Mouse (Mus musculus) lung, postnatal 10 days (tissue): Measurements from ENCODE around the gene Stt3b.

ENCODE experiments used
- DNase-seq: peaks from one replicate; pipeline ENCODE4 v3.0.0; 2021

Stt3b gene

DNA sequence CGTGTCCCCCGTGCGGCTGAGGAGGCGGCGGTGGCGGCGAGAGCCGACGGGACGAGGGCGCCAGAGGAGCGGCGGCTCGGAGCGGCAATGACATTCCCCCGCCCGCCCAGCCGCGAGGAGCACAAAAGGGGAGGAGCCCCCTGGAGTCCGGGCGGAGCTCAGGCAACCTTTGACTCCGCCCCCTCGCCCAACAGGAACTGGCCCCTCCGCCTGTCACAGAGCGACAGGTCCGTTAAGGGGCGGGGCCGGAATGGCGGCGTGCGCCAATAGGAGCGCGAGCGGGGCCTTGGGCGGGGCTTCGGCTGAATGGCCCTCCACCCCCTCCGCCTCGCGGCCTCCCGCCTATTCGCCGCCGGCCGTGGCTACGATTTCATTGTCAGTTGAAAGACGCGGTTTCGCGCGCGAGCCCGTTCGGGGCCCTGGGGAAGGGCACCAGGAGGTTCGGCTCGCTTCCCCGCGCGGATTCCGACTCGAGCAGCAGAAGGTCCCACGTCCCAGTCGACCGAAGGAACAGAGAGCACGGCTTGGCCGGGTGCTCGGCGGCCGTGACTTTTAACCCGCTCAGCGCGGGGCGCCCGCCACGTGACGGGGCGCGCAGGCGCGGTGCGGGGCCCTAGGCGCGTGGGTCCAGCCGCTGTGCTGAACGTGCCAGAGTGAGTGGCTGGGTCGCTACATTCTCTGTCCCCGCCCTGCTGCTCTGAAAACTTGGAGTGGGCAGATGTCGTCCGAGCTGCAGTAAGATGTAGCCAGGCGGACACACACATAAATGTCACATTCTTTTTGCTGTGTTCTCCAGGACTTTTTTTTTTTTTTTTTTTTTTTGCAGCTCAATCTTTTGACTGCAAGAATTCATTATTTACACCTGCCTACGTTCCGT lies at the start of gene Stt3b:
Stt3b (minus strand) TSS at position 76 of the 877 bp plus-strand sequence.
- peak; percentile 100 for DNase-seq

DNA sequence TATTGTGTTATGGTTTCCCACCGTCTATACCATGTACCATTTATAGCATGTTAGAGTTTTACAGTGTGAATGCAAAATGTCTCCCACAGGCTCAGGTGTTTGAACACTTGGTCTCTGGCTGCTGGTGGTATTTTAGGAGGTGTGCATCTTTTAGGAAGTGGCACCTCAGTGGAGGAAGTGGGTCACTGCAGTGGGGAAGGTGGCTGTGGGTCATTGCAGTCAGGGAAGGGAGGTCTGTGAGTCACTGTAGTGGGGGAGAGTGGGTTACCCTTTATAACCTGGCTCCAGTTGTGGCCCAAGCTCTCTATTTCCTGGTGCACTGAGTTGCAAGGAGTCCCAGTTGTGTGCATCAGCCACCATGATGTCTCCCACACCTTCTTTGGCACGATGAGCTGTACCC lies 48.2 kb upstream of the Stt3b start:
- DNase-seq = no peak

- DNase-seq = no peak
Observed at GRCm38 (mm10) chr9:115357996-115358395, 47.8 kb upstream of the Stt3b start.

DNA sequence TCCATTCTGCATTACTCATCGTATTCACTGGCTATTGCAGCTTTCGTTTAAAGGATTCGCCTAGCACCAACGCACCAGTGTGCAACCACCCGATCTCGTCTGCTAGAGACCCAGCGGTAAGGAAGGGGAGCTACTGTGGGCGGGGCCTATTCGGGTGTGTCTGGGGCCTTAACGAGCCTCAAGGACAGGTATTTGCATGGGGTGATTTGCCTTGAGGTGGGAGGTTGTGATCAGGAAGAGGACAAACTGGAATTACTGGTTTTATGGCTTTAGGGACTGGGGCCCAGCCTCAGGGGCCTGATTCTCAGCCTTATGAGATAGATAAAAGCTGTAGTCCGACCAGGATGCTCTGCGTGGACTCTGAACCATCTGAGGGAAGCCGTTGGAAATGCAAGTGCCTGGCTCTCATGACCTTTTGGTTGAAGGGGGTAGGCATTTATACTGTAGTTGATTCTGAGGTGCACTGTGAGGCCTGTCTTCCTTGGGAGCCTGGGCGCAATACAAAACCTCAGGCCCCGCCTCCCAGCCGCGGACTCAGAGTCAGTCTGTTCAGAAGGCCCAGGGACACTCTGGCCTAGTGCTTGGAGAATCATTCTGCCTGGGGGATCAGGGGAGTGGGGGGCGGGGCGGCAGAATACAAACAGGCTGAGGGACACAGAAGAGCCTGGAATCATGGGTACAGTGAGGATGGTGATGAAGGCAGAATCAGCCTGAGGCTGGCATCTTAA lies 46.7 kb upstream of the Stt3b start:
- DNase-seq = peak; percentile 30

GRCm38 (mm10) chr9:115355972-115356371 lies 45.8 kb upstream of the Stt3b start:
- DNase-seq = peak; percentile 24

- no peak for DNase-seq
Observed at GRCm38 (mm10) chr9:115349741-115350512, 39.7 kb upstream of the Stt3b start.

DNA sequence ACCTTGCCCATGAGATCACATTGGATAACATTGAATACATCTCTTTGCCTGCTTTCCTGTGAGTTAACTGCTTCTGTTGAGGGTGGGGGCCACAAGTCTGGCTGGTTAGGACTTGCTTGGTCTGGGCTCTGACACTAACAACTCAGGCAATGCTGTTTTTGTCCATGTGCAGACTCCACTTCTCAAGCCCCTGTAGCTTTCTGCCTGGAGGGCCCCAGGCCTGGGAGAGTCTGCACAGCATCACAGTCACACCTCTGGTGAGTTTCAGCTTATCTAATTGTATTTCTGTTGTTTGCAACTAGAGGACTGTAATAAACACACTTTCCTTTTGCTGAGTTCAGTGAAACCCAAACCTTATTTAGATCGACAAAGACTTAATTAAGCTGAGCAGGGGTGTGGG lies 38.9 kb upstream of the Stt3b start:
- no peak for DNase-seq

GRCm38 (mm10) chr9:115344930-115345329 lies 34.7 kb upstream of the Stt3b start:
- no peak for DNase-seq

- DNase-seq = no peak
Observed at GRCm38 (mm10) chr9:115341576-115341975, 31.4 kb upstream of the Stt3b start.

DNA sequence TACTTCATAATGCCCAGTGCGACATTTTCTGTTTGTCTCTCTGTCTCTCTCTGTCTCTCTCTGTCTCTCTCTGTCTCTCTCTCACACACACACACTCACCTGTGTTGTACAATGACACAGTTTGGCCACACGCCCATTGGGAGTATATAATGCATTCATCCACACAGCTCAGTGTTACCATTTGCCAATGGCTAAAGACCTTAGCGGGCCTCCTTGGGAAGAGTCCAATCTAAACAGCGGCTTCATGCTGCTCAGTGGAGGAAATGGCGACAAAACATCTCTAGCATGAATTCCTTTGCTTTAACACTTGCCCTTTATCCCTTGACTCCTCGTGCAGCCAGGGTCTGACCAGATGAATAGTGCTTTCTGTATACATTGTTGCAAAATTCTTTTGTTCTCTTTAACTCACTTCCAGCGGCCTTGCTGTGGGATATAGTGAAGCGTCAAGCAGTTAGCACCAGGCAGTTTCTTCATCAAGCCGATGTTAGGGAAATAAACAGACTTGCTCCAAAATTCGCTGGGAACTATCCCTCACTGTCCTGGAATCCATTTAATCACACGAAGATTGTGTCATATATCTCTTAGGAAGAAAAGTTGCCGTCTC lies 30.1 kb upstream of the Stt3b start:
- DNase-seq = peak; percentile 46

DNA sequence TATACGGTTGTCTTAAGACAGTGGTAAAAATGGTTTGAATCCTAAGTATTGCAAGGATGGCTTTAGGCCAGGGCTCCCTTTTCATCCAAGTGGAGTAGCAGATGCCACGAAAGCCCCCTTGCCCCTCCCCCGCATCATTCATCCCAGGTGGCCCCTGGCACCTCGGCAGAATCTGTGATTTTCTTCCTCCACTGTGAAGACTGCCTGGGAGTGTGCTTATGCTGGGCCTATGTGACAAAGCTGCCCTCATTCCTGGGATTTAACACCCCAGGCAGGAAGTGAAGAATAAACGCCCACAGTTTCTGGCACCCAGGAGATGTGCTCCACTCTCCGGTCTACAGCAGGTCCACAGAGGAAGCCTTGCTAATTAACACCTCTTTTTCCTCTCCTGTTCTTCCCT lies 28.6 kb upstream of the Stt3b start:
- no peak for DNase-seq

DNA sequence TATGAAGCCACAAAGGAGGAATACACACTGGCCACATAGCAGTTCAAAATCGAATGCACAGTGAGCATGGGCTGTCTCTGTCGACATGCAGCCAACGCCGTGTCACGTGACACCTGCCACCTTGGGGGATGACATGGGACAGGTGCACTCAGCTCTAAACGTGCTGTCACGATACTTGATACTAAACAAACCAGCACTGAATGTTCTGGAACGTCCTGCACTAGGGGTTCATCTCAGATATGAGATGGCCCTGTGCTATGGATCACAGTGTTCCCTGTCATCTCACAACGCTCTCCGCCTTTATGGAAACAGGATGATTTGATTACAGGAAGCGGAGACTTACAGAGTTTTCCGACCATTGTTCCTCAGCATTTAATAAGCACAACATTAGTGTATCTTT lies 22.8 kb upstream of the Stt3b start:
- no peak for DNase-seq

DNA sequence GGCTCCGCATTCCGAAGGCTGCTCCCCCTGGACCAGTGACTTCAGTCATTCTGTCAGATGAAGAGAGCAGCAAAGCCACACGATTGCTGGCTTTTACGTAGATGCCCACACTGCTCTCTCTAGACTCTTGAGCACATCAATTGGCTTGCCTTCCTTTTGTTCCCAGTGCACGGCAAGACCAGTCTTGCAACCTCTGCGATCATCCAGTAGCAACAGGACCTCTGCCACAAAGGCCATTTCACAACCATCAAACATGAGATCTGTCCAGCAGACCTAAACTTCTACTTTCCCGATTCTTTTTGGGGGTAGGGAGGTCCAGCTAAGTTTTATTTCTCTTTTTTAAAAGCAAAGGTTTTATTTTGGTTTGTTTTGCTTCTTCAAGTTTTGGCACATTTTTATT lies 22.1 kb upstream of the Stt3b start:
- no peak for DNase-seq

DNA sequence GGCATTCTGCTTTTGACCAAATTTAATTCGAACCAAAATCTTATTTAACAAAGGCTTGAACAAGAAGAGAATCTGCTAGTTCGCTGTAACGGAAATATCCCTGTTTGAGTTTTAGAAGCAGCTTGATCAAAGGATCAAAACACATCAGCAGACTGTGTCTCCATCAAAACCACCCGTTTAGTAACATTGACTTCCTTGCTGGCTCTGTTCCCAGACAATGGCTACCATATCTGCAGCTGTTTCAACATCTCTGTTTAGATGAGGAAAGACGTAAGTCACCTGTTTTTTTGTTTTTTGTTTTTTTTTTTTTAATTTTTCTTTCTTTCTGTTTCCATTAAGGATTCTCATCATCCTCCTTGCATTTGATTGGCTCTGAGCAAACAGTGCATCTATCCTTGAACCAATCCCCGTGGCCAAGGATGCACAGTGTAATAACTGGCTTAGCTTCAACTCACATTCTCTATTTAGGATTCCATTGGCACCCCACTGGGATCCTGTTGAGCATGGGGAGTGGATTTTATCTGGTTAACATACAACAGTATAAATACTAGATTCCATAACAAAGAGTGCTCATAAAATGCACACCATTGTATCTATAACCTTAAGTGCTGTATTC lies 20.7 kb upstream of the Stt3b start:
- peak; percentile 84 for DNase-seq

DNA sequence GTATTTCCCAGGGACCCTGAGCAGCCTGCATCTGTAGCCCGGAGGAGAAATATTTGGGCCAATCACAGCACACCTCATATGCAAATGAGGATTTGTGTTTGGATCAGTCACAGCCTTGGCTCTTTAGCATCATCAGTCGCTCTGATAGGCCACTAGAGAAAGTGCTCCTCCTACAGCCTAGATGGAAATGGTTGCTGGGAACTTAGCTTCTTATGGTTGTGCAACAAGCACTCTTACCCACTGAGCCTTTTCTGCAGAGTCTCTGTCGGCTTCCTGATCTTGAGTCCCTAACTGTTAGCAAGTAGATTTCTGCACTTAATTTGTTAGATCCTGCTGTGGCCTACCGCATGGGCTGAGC lies 16.3 kb upstream of the Stt3b start:
- no peak for DNase-seq

DNA sequence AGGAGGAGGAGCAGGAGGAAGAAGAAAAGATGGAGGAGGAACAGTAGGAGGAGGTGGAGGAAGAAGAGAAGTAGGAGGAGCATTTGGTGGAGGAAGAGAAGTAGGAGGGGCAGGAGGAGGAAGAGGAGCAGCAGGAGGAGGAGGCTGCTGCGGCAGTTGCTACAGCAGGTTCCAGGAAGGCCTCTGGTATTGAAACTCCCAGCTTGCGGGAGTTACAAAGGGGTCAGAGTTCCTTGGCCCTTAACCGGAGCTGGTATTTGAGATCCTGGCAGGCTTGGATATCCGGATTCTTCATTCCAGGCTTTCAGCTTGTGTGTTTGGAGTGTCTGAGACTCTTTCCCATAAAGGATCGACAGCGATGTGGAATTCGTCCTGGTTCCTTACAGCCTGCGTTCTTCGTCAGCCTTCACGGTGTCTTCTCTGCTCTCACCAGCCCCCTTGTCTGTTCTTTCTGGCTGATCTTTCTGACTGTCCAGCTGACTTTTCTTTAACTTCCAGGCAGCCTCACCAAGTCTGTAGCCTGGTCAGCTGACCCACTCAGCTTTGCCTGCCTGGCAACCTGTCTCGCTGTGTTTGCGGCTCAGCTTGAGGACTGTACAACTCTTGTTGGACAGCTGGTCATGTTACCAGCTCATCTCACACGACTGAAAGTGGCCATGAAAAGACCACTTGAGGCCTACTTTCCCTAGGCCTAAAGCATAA lies 15.8 kb upstream of the Stt3b start:
- DNase-seq = peak; percentile 49

DNA sequence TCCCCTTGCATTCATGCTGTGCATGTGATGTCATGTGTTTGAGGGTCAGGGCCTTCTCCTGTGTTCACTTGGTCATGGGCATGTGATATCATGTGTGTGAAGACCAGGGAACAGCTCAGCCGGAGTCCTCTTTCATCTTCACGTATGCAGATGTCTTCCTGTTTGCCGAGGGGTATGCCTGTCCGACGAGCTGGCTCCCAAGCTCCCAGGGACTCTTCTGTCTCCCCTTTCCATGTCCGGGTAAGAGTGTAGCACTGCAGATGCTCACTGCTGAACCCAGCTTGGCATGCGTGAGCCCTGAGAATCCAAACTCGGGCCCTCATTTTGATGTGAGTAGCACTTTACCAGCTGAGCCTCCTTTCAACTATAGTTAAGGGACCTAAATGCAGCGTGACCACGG lies 13.4 kb upstream of the Stt3b start:
- no peak for DNase-seq

DNA sequence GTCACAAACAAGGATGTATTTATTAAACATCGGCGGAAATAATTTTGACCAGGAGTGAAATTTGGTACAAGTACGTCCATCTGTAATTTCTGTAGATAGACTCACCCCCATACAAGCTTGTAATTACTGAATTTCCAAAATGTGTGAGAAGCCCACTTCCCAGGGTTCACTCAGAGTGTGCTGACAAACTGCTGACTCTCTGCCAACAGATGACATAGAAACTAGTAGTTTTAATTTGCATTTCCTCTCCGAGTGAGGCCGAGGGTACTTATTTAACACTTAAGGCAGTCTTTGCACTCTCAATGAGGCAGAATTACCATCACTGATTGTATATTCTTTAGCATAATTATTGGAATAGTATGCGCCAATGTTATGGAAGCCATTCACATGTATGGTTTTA lies 12.2 kb upstream of the Stt3b start:
- no peak for DNase-seq

DNA sequence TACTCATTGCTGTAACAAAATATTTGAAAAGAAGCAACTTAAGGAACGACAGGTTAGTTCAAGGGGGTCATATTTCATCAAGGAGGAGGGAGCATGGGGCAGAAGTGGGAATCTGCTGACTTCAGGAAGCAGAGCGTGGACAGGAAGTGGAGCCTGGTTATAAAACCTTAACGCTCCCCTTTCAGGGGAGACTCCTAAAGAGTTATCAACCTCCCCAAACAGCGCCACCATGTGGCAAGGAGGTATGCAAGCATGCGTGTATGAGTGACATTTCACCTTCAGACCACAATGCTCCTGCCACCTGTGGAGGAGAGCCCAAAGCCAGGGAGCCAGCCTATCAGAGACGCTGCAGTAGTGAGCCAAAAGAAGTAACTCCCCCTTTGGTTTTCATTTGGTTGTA lies 10.8 kb upstream of the Stt3b start:
- no peak for DNase-seq

- DNase-seq = no peak
Observed at GRCm38 (mm10) chr9:115320156-115320555, 9.9 kb upstream of the Stt3b start.

DNA sequence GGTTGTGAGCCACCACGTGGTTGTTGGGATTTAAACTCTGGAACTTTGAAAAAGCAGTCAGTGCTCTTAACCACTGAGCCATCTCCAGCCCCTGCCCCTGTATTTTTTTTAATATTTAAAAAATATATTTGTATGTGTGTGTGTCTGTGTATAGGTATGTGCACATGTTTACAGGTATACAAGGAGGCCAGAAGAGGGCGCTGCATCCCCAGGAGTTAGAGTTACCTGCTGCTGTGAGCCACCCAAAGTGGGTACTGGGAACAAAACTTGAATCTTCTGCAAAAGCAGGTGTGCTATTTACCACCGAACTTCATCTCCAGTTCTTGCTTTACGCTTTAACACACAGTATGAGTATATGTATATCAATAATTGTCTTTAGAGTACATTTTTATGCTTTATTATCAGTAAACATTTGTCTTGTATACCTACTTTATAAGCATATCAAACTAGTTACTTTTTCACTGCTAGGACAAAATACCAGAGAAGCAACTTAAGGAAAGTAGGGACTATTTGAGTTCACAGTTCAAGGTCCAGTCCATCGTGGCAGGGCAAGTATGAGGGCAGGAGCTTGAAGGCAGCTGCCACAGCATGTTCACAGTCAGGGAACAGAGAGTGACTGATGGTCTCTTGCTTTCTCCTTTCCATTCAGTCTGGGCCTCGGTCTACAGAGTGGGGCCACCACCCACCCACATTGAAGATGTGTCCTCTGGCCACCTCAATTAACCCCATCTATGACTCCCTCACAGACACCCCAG lies 8.6 kb upstream of the Stt3b start:
- DNase-seq = no peak
